Mouse (Mus musculus) CH12.LX (cell line): ENCODE results near the gene Cd200. TPM values are rescaled to one million over a fixed set of nuclear protein-coding genes. Genes with fewer than 3 reads are reported as not detected.

Experiments used
- DNase-seq: peaks from one replicate; pipeline ENCODE4 v3.0.0-alpha.2; 2013; ENCODE audit errors: extremely low read depth
- H3K27ac ChIP-seq: 2 replicates; pipeline ENCODE4 v1.5.1; 2012; ENCODE audit warnings: low read depth, mild to moderate bottlenecking, control low read depth, moderate library complexity; ENCODE audit not compliant: insufficient read depth
- H3K27me3 ChIP-seq: replicated peaks from 2 replicates; pipeline ENCODE3; 2012; ENCODE audit warnings: inconsistent platforms
- H3K36me3 ChIP-seq, 2 experiments: replicated peaks in 1 of 2; 2 replicates each; pipeline versions ENCODE3 to v1.6.1; 2012; ENCODE audit warnings: inconsistent platforms in 1 of 2, low read length in 1 of 2, mild to moderate bottlenecking in 1 of 2, mixed read lengths in 1 of 2, moderate library complexity in 1 of 2; ENCODE audit not compliant: control insufficient read depth in 1 of 2, insufficient read depth in 1 of 2
- H3K4me1 ChIP-seq, 2 experiments: 2 replicates each; pipeline ENCODE4 v1.6.1; 2012; ENCODE audit warnings: inconsistent platforms in 1 of 2, moderate library complexity in 1 of 2; ENCODE audit not compliant: insufficient read depth in 2 of 2, control insufficient read depth in 1 of 2
- H3K4me2 ChIP-seq: 2 replicates; pipeline ENCODE4 v1.6.1; 2012; ENCODE audit warnings: low read depth, mild to moderate bottlenecking, control low read depth; ENCODE audit not compliant: poor library complexity, insufficient read depth, severe bottlenecking
- H3K4me3 ChIP-seq, 3 experiments: fragments of 150-350 bp in 1 of 3; sonication (generic) in 1 of 3; replicated peaks in 1 of 3; 2 replicates each; pipeline versions ENCODE3 to v1.5.1; 2011 to 2012; ENCODE audit warnings: low read depth in 2 of 3, low read length in 2 of 3, mild to moderate bottlenecking in 2 of 3, moderate library complexity in 2 of 3, control low read depth in 1 of 3, improper control_type of control experiment in 1 of 3, inconsistent platforms in 1 of 3, mixed read lengths in 1 of 3; ENCODE audit not compliant: poor library complexity in 1 of 3
- H3K79me2 ChIP-seq: replicated peaks from 2 replicates; pipeline ENCODE4 v1.6.1; 2012; ENCODE audit warnings: mild to moderate bottlenecking, moderate library complexity; ENCODE audit not compliant: control insufficient read depth, poor library complexity, insufficient read depth, severe bottlenecking; ENCODE audit errors: extremely low read depth
- H3K9ac ChIP-seq: 2 replicates; pipeline ENCODE4 v1.6.1; 2012; ENCODE audit warnings: low read depth, mild to moderate bottlenecking, control low read depth, moderate library complexity; ENCODE audit not compliant: insufficient read depth
- H3K9me3 ChIP-seq: replicated peaks from 2 replicates; pipeline ENCODE3; 2012; ENCODE audit warnings: low read length, inconsistent platforms, mixed read lengths
- CHD1 ChIP-seq: IDR thresholded peaks from 2 replicates; pipeline ENCODE4 v1.6.1; 2012; ENCODE audit warnings: low read depth, low read length, improper control_type of control experiment, inconsistent platforms
- CHD2 ChIP-seq: IDR thresholded peaks from 2 replicates; pipeline ENCODE4 v1.6.1; 2011; ENCODE audit warnings: low read length, improper control_type of control experiment
- CTCF ChIP-seq, 2 experiments: IDR thresholded peaks in 1 of 2; conservative IDR thresholded peaks in 1 of 2; 2 replicates each; pipeline ENCODE4 v1.5.1; 2011 to 2012; ENCODE audit warnings: low read depth in 2 of 2, low read length in 2 of 2, improper control_type of control experiment in 1 of 2, inconsistent platforms in 1 of 2, mild to moderate bottlenecking in 1 of 2, moderate library complexity in 1 of 2
- EP300 ChIP-seq: IDR thresholded peaks from 2 replicates; pipeline ENCODE4 v1.6.1; 2011; ENCODE audit warnings: low read length, improper control_type of control experiment
- ETS1 ChIP-seq: conservative IDR thresholded peaks from 2 replicates; pipeline ENCODE4 v1.6.1; 2012; ENCODE audit warnings: low read depth, mild to moderate bottlenecking, inconsistent platforms, low read length, improper control_type of control experiment, moderate library complexity
- IRF4 ChIP-seq: IDR thresholded peaks from 2 replicates; pipeline ENCODE4 v1.6.1; 2014; ENCODE audit warnings: low read depth, mild to moderate bottlenecking, inconsistent platforms, low read length, improper control_type of control experiment
- JUND ChIP-seq: conservative IDR thresholded peaks from 2 replicates; pipeline ENCODE4 v1.6.1; 2011; ENCODE audit warnings: low read depth, low read length, improper control_type of control experiment
- KAT2A ChIP-seq: IDR thresholded peaks from 2 replicates; pipeline ENCODE4 v1.6.1; 2012; ENCODE audit warnings: low read length, improper control_type of control experiment, inconsistent platforms; ENCODE audit not compliant: insufficient replicate concordance
- MAX ChIP-seq: IDR thresholded peaks from 2 replicates; pipeline ENCODE4 v1.6.1; 2011; ENCODE audit warnings: low read length, improper control_type of control experiment
- MAZ ChIP-seq: IDR thresholded peaks from 2 replicates; pipeline ENCODE4 v1.6.1; 2012; ENCODE audit warnings: low read depth, mild to moderate bottlenecking, inconsistent platforms, low read length, improper control_type of control experiment, moderate library complexity
- MEF2A ChIP-seq: IDR thresholded peaks from 2 replicates; pipeline ENCODE4 v1.6.1; 2014; ENCODE audit warnings: low read depth, mild to moderate bottlenecking, inconsistent platforms, low read length, improper control_type of control experiment, borderline replicate concordance
- MYC ChIP-seq: IDR thresholded peaks from 2 replicates; pipeline ENCODE4 v1.6.1; 2011; ENCODE audit warnings: low read depth, mild to moderate bottlenecking, improper control_type of control experiment, low read length
- NELFE ChIP-seq: IDR thresholded peaks from 2 replicates; pipeline ENCODE4 v1.6.1; 2011; ENCODE audit warnings: low read depth, low read length, improper control_type of control experiment
- NRF1 ChIP-seq: IDR thresholded peaks from 2 replicates; pipeline ENCODE4 v1.6.1; 2014; ENCODE audit warnings: low read depth, mild to moderate bottlenecking, inconsistent platforms, low read length, improper control_type of control experiment, moderate library complexity
- PAX5 ChIP-seq: IDR thresholded peaks from 2 replicates; pipeline ENCODE4 v1.6.1; 2012; ENCODE audit warnings: low read length, inconsistent platforms, mixed read lengths
- POLR2A ChIP-seq: IDR thresholded peaks from 2 replicates; pipeline ENCODE4 v1.6.1; 2011; ENCODE audit warnings: low read depth, mild to moderate bottlenecking, improper control_type of control experiment, low read length
- POLR2AphosphoS2 ChIP-seq: IDR thresholded peaks from 2 replicates; pipeline ENCODE4 v1.6.1; 2011; ENCODE audit warnings: low read depth, low read length, improper control_type of control experiment
- RCOR1 ChIP-seq: conservative IDR thresholded peaks from 2 replicates; pipeline ENCODE4 v1.6.1; 2012; ENCODE audit warnings: low read depth, mild to moderate bottlenecking, inconsistent platforms, low read length, improper control_type of control experiment
- SIN3A ChIP-seq: IDR thresholded peaks from 2 replicates; pipeline ENCODE4 v1.6.1; 2012; ENCODE audit warnings: low read length, improper control_type of control experiment, inconsistent platforms
- TBP ChIP-seq: conservative IDR thresholded peaks from 2 replicates; pipeline ENCODE4 v1.6.1; 2011; ENCODE audit warnings: low read depth, low read length, improper control_type of control experiment
- TCF12 ChIP-seq: IDR thresholded peaks from 2 replicates; pipeline ENCODE4 v1.6.1; 2014; ENCODE audit warnings: low read depth, mild to moderate bottlenecking, inconsistent platforms, low read length, improper control_type of control experiment
- UBTF ChIP-seq: IDR thresholded peaks from 2 replicates; pipeline ENCODE4 v1.6.1; 2012; ENCODE audit warnings: low read depth, mild to moderate bottlenecking, inconsistent platforms, low read length, improper control_type of control experiment, moderate library complexity
- USF1 ChIP-seq: IDR thresholded peaks from 2 replicates; pipeline ENCODE4 v1.6.1; 2014; ENCODE audit warnings: low read depth, mild to moderate bottlenecking, inconsistent platforms, low read length, improper control_type of control experiment
- USF2 ChIP-seq: conservative IDR thresholded peaks from 2 replicates; pipeline ENCODE4 v1.6.1; 2011; ENCODE audit warnings: low read depth, low read length, improper control_type of control experiment
- ZC3H11A ChIP-seq: IDR thresholded peaks from 2 replicates; pipeline ENCODE4 v1.6.1; 2012; ENCODE audit warnings: low read depth, mild to moderate bottlenecking, inconsistent platforms, low read length, improper control_type of control experiment
- ZKSCAN1 ChIP-seq: IDR thresholded peaks from 2 replicates; pipeline ENCODE4 v1.6.1; 2012; ENCODE audit warnings: low read depth, inconsistent platforms, low read length, improper control_type of control experiment, borderline replicate concordance
- dilution Hi-C: fragments of 300-500 bp; cut with MboI; formaldehyde crosslinking; loops from 2 replicates; pipeline ENCODE4 v1.14.3; 2020; ENCODE audit warnings: low sequenced_read_pairs; ENCODE audit not compliant: extremely low pct_unique_long_range_greater_than_20kb, extremely low pct_ligation_motif_present
- in situ Hi-C: fragments of 300-500 bp; cut with MboI; formaldehyde crosslinking; loops from 3 replicates; pipeline ENCODE4 v1.14.3; 2019; ENCODE audit warnings: low sequenced_read_pairs, low pct_ligation_motif_present, low pct_unique_long_range_greater_than_20kb, mixed read lengths
- polyA plus RNA-seq: library from polyadenylated mRNA; unstranded; fragments of >175 nt; gene quantifications from 2 replicates; pipeline ENCODE4 v1.2.1, GENCODE M21; 2012; ENCODE audit warnings: low read depth; ENCODE audit not compliant: insufficient read length
- total RNA-seq, 2 experiments: library from RNA; depleted of rRNA; stranded (reverse); fragments of 300-350 nt in 1 of 2; fragments of >200 nt in 1 of 2; gene quantifications; 2 replicates each; pipeline ENCODE4 v1.2.3; 2012 to 2014

The Cd200 gene
- total and polyA plus RNA-seq, 3 experiments: 13.7 to 77.5 (median 17.0) TPM

- no peaks in the 10 kb centered on the region for H3K9me3 ChIP-seq
- TF ChIP-seq MAX (no peak), RCOR1 (no peak), ZC3H11A (no peak), SIN3A (no peak), IRF4 (no peak), ZKSCAN1 (no peak), KAT2A (no peak), MEF2A (no peak), TBP (no peak), CTCF (conservative IDR thresholded peaks at IDR 0.05 in 1 of 2, IDR thresholded peaks at IDR 0.05 in 1 of 2; ENCODE audit: low read depth in 2 of 2, low read length in 2 of 2) (no peak), UBTF (no peak), CHD2 (no peak), USF1 (no peak), EP300 (peak; percentile 46; the same call in 1 of the 2 replicates), MAZ (no peak), MYC (no peak), NELFE (no peak), NRF1 (no peak), PAX5 (no peak), USF2 (no peak), ETS1 (peak; percentile 68), JUND (no peak), CHD1 (no peak), TCF12 (peak; percentile 88), POLR2A (no peak), POLR2AphosphoS2 (no peak)
- TF ChIP-seq, all 38 proteins: peak for 3
- H3K4me3 ChIP-seq: no peak overlapping the region
- H3K27ac ChIP-seq: no peak overlapping the region
- no peaks in the 10 kb centered on the region for H3K79me2 ChIP-seq
- no peaks in the 10 kb centered on the region for H3K36me3 ChIP-seq
- peak; percentile 41 for DNase-seq
- no peaks in the 10 kb centered on the region for H3K27me3 ChIP-seq
- H3K4me1 ChIP-seq: peaks cover 9 to 18% of the 10 kb centered on the region in 2 experiments; a peak in 3 of 4 replicates
- dilution Hi-C loops: no loop called here
- no peak overlapping the region for H3K4me2 ChIP-seq
- no peak overlapping the region for H3K9ac ChIP-seq
- in situ Hi-C loops: loop anchor here (10.0 kb wide), 1 partner anchor 68 kb away; the partner anchor contains the start of gene Cd200
These were observed 72.4 kb downstream of the Cd200 start for GRCm38 (mm10) chr16:45336478-45336877.
